Comparison of ENCODE assay signal across 8 mouse cellular contexts in the genomic region with DNA sequence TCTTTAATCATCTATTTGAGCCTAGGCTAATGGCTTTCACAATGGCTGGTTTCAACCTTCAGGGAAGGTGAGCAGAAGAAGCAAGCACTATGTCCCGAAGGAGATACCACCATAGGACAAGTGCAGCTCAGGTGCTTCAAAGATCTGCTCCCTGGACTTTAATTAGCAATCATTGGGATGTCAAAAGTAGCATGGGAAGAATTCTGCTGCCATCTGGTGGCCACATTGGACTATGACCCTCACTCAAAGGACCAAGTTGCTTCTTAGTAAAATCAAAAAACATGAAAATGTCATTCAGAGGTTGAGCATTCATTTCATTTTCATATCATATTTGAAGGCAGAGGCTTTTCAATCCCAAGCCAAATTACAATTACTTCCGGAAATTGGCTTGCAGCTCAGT.
A peak's percentile ranks its signal among the peaks of the same experiment; 100 is the strongest.
DNase-seq lines count a peak whose midpoint lies in the region; ATAC-seq and TF ChIP-seq lines count a peak whose summit lies in the region.

No protein-coding gene starts in this region.

- H3K9ac ChIP-seq in forebrain, embryonic 11.5 days (ENCODE audit: low read length), result no peak overlapping the region
- H3K9ac ChIP-seq in forebrain, embryonic 16.5 days (replicated peaks; ENCODE audit: low read depth, low read length), result no peak overlapping the region

- no peaks in the 10 kb centered on the region for H3K36me3 ChIP-seq in forebrain, embryonic 11.5 days (ENCODE audit: control insufficient read depth, insufficient read depth, low read length)
- H3K36me3 ChIP-seq in forebrain, embryonic 16.5 days (ENCODE audit: control insufficient read depth, insufficient read depth), result no peaks in the 10 kb centered on the region
- H3K36me3 ChIP-seq in thymus, adult 2 months (ENCODE audit: control insufficient read depth, insufficient read depth, low read length), result no peaks in the 10 kb centered on the region
- no peaks in the 10 kb centered on the region for H3K36me3 ChIP-seq in spleen, adult 2 months (ENCODE audit: control insufficient read depth, insufficient read depth, low read length)

- H3K9me3 ChIP-seq in forebrain, embryonic 11.5 days (ENCODE audit: control insufficient read depth, low read length), result no peaks in the 10 kb centered on the region
- peaks cover 3% of the 10 kb centered on the region; the same call in 1 of the 2 replicates for H3K9me3 ChIP-seq in forebrain, embryonic 16.5 days (ENCODE audit: control insufficient read depth, low read length)

- no peak for TF ChIP-seq CTCF in thymus, adult 2 months (IDR thresholded peaks at IDR 0.05; ENCODE audit: borderline replicate concordance, control insufficient read depth, extremely low read depth, insufficient read depth, low read length, poor library complexity)
- peak; percentile 40; the same call in 1 of the 2 replicates for TF ChIP-seq CTCF in spleen, adult 2 months (IDR thresholded peaks at IDR 0.05; ENCODE audit: extremely low read depth, insufficient read depth, insufficient read length, insufficient replicate concordance)

- H3K4me2 ChIP-seq in forebrain, embryonic 11.5 days (ENCODE audit: low read depth, low read length, severe bottlenecking), result no peak overlapping the region
- H3K4me2 ChIP-seq in forebrain, embryonic 16.5 days (ENCODE audit: low read length), result no peak overlapping the region

- no peak overlapping the region for H3K27ac ChIP-seq in forebrain, embryonic 11.5 days (ENCODE audit: low read depth, low read length)
- H3K27ac ChIP-seq in forebrain, embryonic 16.5 days (ENCODE audit: low read length), result no peak overlapping the region
- no peak overlapping the region for H3K27ac ChIP-seq in thymus, adult 2 months (ENCODE audit: control insufficient read depth, insufficient read depth, low read length)
- H3K27ac ChIP-seq in spleen, adult 2 months (ENCODE audit: insufficient read depth, low read length), result no peak overlapping the region

- H3K27me3 ChIP-seq in forebrain, embryonic 11.5 days (ENCODE audit: control insufficient read depth, insufficient read depth, low read length), result no peaks in the 10 kb centered on the region; the same call in 1 of the 2 replicates
- no peaks in the 10 kb centered on the region for H3K27me3 ChIP-seq in forebrain, embryonic 16.5 days (replicated peaks; ENCODE audit: control insufficient read depth, insufficient read depth, low read length)
- H3K27me3 ChIP-seq in thymus, adult 2 months (ENCODE audit: control insufficient read depth, insufficient read depth, low read length), result no peaks in the 10 kb centered on the region
- H3K27me3 ChIP-seq in spleen, adult 2 months (ENCODE audit: control insufficient read depth, insufficient read depth, low read length), result no peaks in the 10 kb centered on the region

- peak; percentile 63 for DNase-seq in forebrain, embryonic 11.5 days (ENCODE audit: low spot score)
- DNase-seq in thymus, adult 2 months, result peak; percentile 21
- DNase-seq in thymus, adult 18-20 months, result no peak
- DNase-seq in cerebellum, postnatal 36 days, result peak; percentile 59 to 68
- DNase-seq in kidney, adult 8-10 months, result peak; percentile 13 to 56
- peak; percentile 19 to 21 for DNase-seq in lung, adult 18-20 months
- peak in 1 of 2 experiments; percentile 30 for DNase-seq in spleen, adult 2 months (ENCODE audit: low read depth in 1 of 2, low spot score in 2 of 2)

- 33% methylated on average over 2 of the region's 2 CpGs for WGBS in forebrain, embryonic 11.5 days
- 25% methylated on average over 2 of the region's 2 CpGs for WGBS in forebrain, embryonic 16.5 days
- 42% methylated on average over 2 of the region's 2 CpGs for WGBS in thymus, adult 2 months
- 42% methylated on average over 2 of the region's 2 CpGs for WGBS in spleen, adult 2 months

- no peak overlapping the region for H3K4me3 ChIP-seq in forebrain, embryonic 11.5 days (ENCODE audit: low read depth, low read length)
- no peak overlapping the region for H3K4me3 ChIP-seq in forebrain, embryonic 16.5 days (replicated peaks; ENCODE audit: low read length)
- H3K4me3 ChIP-seq in thymus, adult 2 months (ENCODE audit: control insufficient read depth, insufficient read depth, low read length), result no peak overlapping the region
- no peak overlapping the region for H3K4me3 ChIP-seq in spleen, adult 2 months (ENCODE audit: extremely low read depth, insufficient read depth, insufficient read length)

- no peak for ATAC-seq in forebrain, embryonic 11.5 days (replicated peaks; ENCODE audit: low FRiP score)
- ATAC-seq in forebrain, embryonic 16.5 days, result no peak

- TF ChIP-seq POLR2A in thymus, adult 2 months (IDR thresholded peaks at IDR 0.05; ENCODE audit: control insufficient read depth, extremely low read depth, insufficient read depth, low read length, poor library complexity), result no peak
- no peak for TF ChIP-seq POLR2A in spleen, adult 2 months (IDR thresholded peaks at IDR 0.05; ENCODE audit: low read depth, low read length)

- H3K4me1 ChIP-seq in forebrain, embryonic 11.5 days (replicated peaks; ENCODE audit: control insufficient read depth, insufficient read depth, low read length), result no peaks in the 10 kb centered on the region
- no peaks in the 10 kb centered on the region for H3K4me1 ChIP-seq in forebrain, embryonic 16.5 days (replicated peaks; ENCODE audit: control insufficient read depth, insufficient read depth, low read length)
- H3K4me1 ChIP-seq in thymus, adult 2 months (replicated peaks; ENCODE audit: control insufficient read depth, insufficient read depth, low read length), result no peaks in the 10 kb centered on the region
- no peaks in the 10 kb centered on the region for H3K4me1 ChIP-seq in spleen, adult 2 months (ENCODE audit: control insufficient read depth, insufficient read depth, insufficient read length)

Comparison
In these comparisons a context has a peak if more than half of its experiments do, and no peak if none do; other contexts are left out.
1. DNase-seq: peak in forebrain, embryonic 11.5 days (single experiment), thymus, adult 2 months (single experiment), cerebellum, postnatal 36 days (2 of 2), kidney, adult 8-10 months (2 of 2) and lung, adult 18-20 months (2 of 2); none in thymus, adult 18-20 months (0 of 2).